ENCODE assay signal across 7 mouse cellular contexts in the genomic region with DNA sequence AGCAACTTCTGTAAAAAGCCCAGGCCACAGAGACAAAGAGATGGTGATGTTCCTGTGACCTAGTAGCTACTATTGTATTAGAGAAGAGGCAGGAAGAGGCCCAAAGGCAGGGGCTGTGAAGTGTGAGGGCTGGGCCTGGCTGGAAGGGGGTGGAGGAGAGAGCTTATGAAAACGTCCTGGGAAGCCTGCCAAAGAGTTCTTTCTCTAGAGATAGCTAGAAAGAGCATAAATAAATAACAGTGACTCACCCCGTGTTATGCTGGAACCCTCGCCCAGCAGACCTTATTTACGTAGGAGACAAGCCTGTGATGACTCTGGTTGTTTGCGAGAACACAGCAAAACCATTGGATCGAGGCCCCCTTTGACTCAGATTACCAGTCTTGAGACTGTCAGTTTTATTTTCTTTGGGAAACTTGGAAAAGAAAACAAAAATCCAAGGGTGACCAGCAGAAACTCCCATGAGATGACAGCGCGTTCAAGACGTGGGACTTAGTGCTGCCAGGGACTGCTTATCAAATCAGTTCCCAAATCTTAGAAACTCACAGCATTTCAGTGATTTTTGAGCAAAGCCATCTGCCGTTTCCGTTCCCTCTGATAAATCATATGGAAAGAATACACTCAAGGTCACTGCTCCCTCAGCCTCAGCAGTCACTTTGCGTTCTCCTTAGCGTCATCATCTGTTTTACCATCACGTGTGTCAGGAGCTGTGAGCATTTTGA. TPM values are rescaled to one million over a fixed set of nuclear protein-coding genes. Genes with fewer than 3 reads are reported as not detected.
A peak's percentile ranks its signal among the peaks of the same experiment; 100 is the strongest.
DNase-seq lines count a peak whose midpoint lies in the region; ATAC-seq lines count a peak whose summit lies in the region.

No protein-coding gene starts in this region.

- no peak overlapping the region for H3K4me3 ChIP-seq in liver, embryonic 12.5 days

- no peak overlapping the region for H3K9ac ChIP-seq in liver, embryonic 12.5 days

- peak; percentile 13; the same call in 1 of the 2 replicates for ATAC-seq in liver, embryonic 12.5 days

- H3K27me3 ChIP-seq in liver, embryonic 12.5 days (replicated peaks) = no peaks in the 10 kb centered on the region

- no peaks in the 10 kb centered on the region for H3K4me1 ChIP-seq in liver, embryonic 12.5 days

- WGBS in liver, embryonic 12.5 days (ENCODE audit: insufficient replicate concordance) = 56% methylated on average over 14 of the region's 14 CpGs

- peak; percentile 100 for DNase-seq in adipocyte (ENCODE audit: low spot score)
- DNase-seq in brain, adult 2 months (ENCODE audit: low read depth, low spot score) = peak; percentile 84
- DNase-seq in gastrocnemius, postnatal 4 days (ENCODE audit: low spot score in 2 of 2) = peak; percentile 56 to 75
- DNase-seq in kidney, adult 9 months = peak; percentile 69
- DNase-seq in retina, embryonic 14.5 days (ENCODE audit: low spot score) = peak; percentile 35
- DNase-seq in spleen, postnatal 14 days (ENCODE audit: low spot score in 2 of 2) = no peak

- H3K4me2 ChIP-seq in liver, embryonic 12.5 days = no peak overlapping the region

- 0 out of 2 replicates have a peak overlapping the region, but pooled peaks have one; percentile 3 for H3K27ac ChIP-seq in liver, embryonic 12.5 days

- H3K36me3 ChIP-seq in liver, embryonic 12.5 days = no peaks in the 10 kb centered on the region

- H3K9me3 ChIP-seq in liver, embryonic 12.5 days (replicated peaks) = no peaks in the 10 kb centered on the region

RNA-seq across cellular contexts. Expression of gene Adamts1, which starts 46.7 kb away (rescaled TPM):
- total RNA-seq in gastrocnemius, postnatal 4 days (2021) = 10 to 100 TPM; 29.1 to 30.3 TPM
- 14.3 and 14.5 TPM in 2 replicates for polyA plus RNA-seq in liver, embryonic 12.5 days (2016; fragmentation: Nextera tagmentation; extraction: Ambion mirVana)

Comparison
In these comparisons a context has a peak if more than half of its experiments do, and no peak if none do; other contexts are left out.
1. DNase-seq: peak in adipocyte (single experiment), brain, adult 2 months (single experiment), gastrocnemius, postnatal 4 days (2 of 2), kidney, adult 9 months (single experiment) and retina, embryonic 14.5 days (single experiment); none in spleen, postnatal 14 days (0 of 2).